Mouse (Mus musculus): ENCODE results near the gene Zfp345. TPM values are rescaled to one million over a fixed set of nuclear protein-coding genes. Genes with fewer than 3 reads are reported as not detected.

The Zfp345 gene
- not detected for polyA plus RNA-seq (2017; shearing (Covaris generic))

GRCm38 (mm10) chr2:150484939-150485778 is at the start of gene Zfp345:
Zfp345 (minus strand) TSS chr2:150485091.

GRCm38 (mm10) chr2:150451180-150451919 is 33.5 kb downstream of the Zfp345 start, which contains the start of gene Zfp442:
Zfp442 (minus strand) TSS chr2:150451486.

Other genes starting within 250 kb of the Zfp345 start
- 4.9 TPM for gene Gm21994, start 229.5 kb downstream of the Zfp345 start, polyA plus RNA-seq (2017; shearing (Covaris generic))
- not detected for gene Gm14124, start 227.6 kb downstream of the Zfp345 start, polyA plus RNA-seq (2017; shearing (Covaris generic))
- gene Gm10130, start 161.4 kb downstream of the Zfp345 start, polyA plus RNA-seq (2017; shearing (Covaris generic)), result 3.2 TPM
- gene 3300002I08Rik, start 122.3 kb downstream of the Zfp345 start, polyA plus RNA-seq (2017; shearing (Covaris generic)), result 1.8 TPM
- gene Zfp442, start 33.6 kb downstream of the Zfp345 start, polyA plus RNA-seq (2017; shearing (Covaris generic)), result 1.9 TPM
- 119 TPM for gene Cst7, start 85.3 kb upstream of the Zfp345 start, polyA plus RNA-seq (2017; shearing (Covaris generic))
- gene Apmap, start 123.5 kb upstream of the Zfp345 start, polyA plus RNA-seq (2017; shearing (Covaris generic)), result 34.5 TPM
- 29.8 TPM for gene Acss1, start 183.4 kb upstream of the Zfp345 start, polyA plus RNA-seq (2017; shearing (Covaris generic))
- gene Vsx1, start 204.3 kb upstream of the Zfp345 start, polyA plus RNA-seq (2017; shearing (Covaris generic)), result not detected

Measured in effector memory CD4-positive, alpha-beta T cell, adult 5 months (primary cell).